Mouse (Mus musculus): Measurements from ENCODE around the gene Tmem30c.
A peak's percentile ranks its signal among the peaks of the same experiment; 100 is the strongest.

Tmem30c gene

GRCm38 (mm10) chr16:57292765-57293164 is at the start of gene Tmem30c:
Gene Tmem30c (minus strand): TSS chr16:57292865.
- DNase-seq (ENCODE audit: low spot score in 2 of 2) = no peak

GRCm38 (mm10) chr16:57340613-57340898 is 47.9 kb upstream of the Tmem30c start:
- DNase-seq (ENCODE audit: low spot score in 2 of 2) = no peak

- DNase-seq (ENCODE audit: low spot score in 2 of 2) = no peak
These were observed 47.3 kb upstream of the Tmem30c start for GRCm38 (mm10) chr16:57339765-57340612.

GRCm38 (mm10) chr16:57336770-57337423 is 44.2 kb upstream of the Tmem30c start:
- DNase-seq (ENCODE audit: low spot score in 2 of 2) = no peak

- no peak for DNase-seq (ENCODE audit: low spot score in 2 of 2)
These were observed 39.6 kb upstream of the Tmem30c start for GRCm38 (mm10) chr16:57332301-57332700.

GRCm38 (mm10) chr16:57330111-57330510 is 37.4 kb upstream of the Tmem30c start:
- no peak for DNase-seq (ENCODE audit: low spot score in 2 of 2)

GRCm38 (mm10) chr16:57329028-57329427 is 36.4 kb upstream of the Tmem30c start:
- DNase-seq (ENCODE audit: low spot score in 2 of 2) = no peak

- no peak for DNase-seq (ENCODE audit: low spot score in 2 of 2)
These were observed 34.3 kb upstream of the Tmem30c start for GRCm38 (mm10) chr16:57326996-57327395.

- DNase-seq (ENCODE audit: low spot score in 2 of 2) = no peak
These were observed 26.8 kb upstream of the Tmem30c start for GRCm38 (mm10) chr16:57319284-57320124.

GRCm38 (mm10) chr16:57318637-57319125 is 26.0 kb upstream of the Tmem30c start:
- no peak for DNase-seq (ENCODE audit: low spot score in 2 of 2)

- no peak for DNase-seq (ENCODE audit: low spot score in 2 of 2)
These were observed 25.4 kb upstream of the Tmem30c start for GRCm38 (mm10) chr16:57317882-57318636.

- DNase-seq (ENCODE audit: low spot score in 2 of 2) = no peak
These were observed 24.5 kb upstream of the Tmem30c start for GRCm38 (mm10) chr16:57317127-57317526.

GRCm38 (mm10) chr16:57315026-57315425 is 22.4 kb upstream of the Tmem30c start:
- DNase-seq (ENCODE audit: low spot score in 2 of 2) = no peak

GRCm38 (mm10) chr16:57314236-57314635 is 21.6 kb upstream of the Tmem30c start:
- DNase-seq (ENCODE audit: low spot score in 2 of 2) = no peak

- DNase-seq (ENCODE audit: low spot score in 2 of 2) = no peak
These were observed 20.8 kb upstream of the Tmem30c start for GRCm38 (mm10) chr16:57313487-57313886.

GRCm38 (mm10) chr16:57312130-57312529 is 19.5 kb upstream of the Tmem30c start:
- DNase-seq (ENCODE audit: low spot score in 2 of 2) = no peak

GRCm38 (mm10) chr16:57305463-57305862 is 12.8 kb upstream of the Tmem30c start:
- peak in 1 of 2 experiments; percentile 11 for DNase-seq (ENCODE audit: low spot score in 2 of 2)

GRCm38 (mm10) chr16:57303716-57304115 is 11.1 kb upstream of the Tmem30c start:
- DNase-seq (ENCODE audit: low spot score in 2 of 2) = no peak

- DNase-seq (ENCODE audit: low spot score in 2 of 2) = no peak
These were observed 10.4 kb upstream of the Tmem30c start for GRCm38 (mm10) chr16:57302792-57303698.

- DNase-seq (ENCODE audit: low spot score in 2 of 2) = no peak
These were observed 8.9 kb upstream of the Tmem30c start for GRCm38 (mm10) chr16:57301512-57302115.

Measured in right cerebral cortex, adult 2 months (tissue).